Mouse (Mus musculus) monocyte, adult 5-6 weeks (primary cell): ENCODE measurements around the gene Palm3. TPM values are rescaled to one million over a fixed set of nuclear protein-coding genes. Genes with fewer than 3 reads are reported as not detected.

ENCODE experiments used
- ATAC-seq: fragments of 153-309, 156-312 bp; replicated peaks from 2 replicates; pipeline ENCODE4 v1.8.0; 2017; ENCODE audit warnings: mild to moderate bottlenecking; ENCODE audit not compliant: low TSS enrichment, insufficient number of reproducible peaks, severe bottlenecking, poor library complexity, low FRiP score
- total RNA-seq: library from RNA; stranded (forward); fragments of 200-1000, 200-491, 200-594 nt; gene quantifications from 3 replicates; pipeline ENCODE4 v1.2.3, GENCODE M21; 2017

Gene Palm3
- total RNA-seq, 1 experiment from 2014 or later, result 0.95 TPM

- no peak for ATAC-seq
Measured at GRCm38 (mm10) chr8:84053229-84053628, 32.0 kb downstream of the Palm3 start.

- no peak for ATAC-seq
Measured at GRCm38 (mm10) chr8:84057827-84058226, 36.6 kb downstream of the Palm3 start.

GRCm38 (mm10) chr8:84059226-84059625 lies 38.0 kb downstream of the Palm3 start:
- no peak for ATAC-seq

- no peak for ATAC-seq
Measured at GRCm38 (mm10) chr8:84060245-84060644, 39.0 kb downstream of the Palm3 start.

- ATAC-seq, result no peak
Measured at GRCm38 (mm10) chr8:84063861-84064610, 42.8 kb downstream of the Palm3 start.

- ATAC-seq, result no peak
Measured at GRCm38 (mm10) chr8:84065037-84065436, 43.8 kb downstream of the Palm3 start, which contains the start of gene Gm10643. Gene Gm10643, minus strand, starts transcription at chr8:84065137.

GRCm38 (mm10) chr8:84065457-84066072 lies 44.3 kb downstream of the Palm3 start:
- no peak for ATAC-seq

- ATAC-seq, result peak; percentile 90
Measured at GRCm38 (mm10) chr8:84066291-84066930, 45.1 kb downstream of the Palm3 start, which contains the start of gene Rfx1. Gene Rfx1, plus strand, starts transcription at chr8:84066834.

GRCm38 (mm10) chr8:84067047-84067573 lies 45.8 kb downstream of the Palm3 start:
- peak; percentile 42 for ATAC-seq

GRCm38 (mm10) chr8:84067911-84068310 lies 46.6 kb downstream of the Palm3 start:
- ATAC-seq, result no peak

GRCm38 (mm10) chr8:84068316-84069035 lies 47.2 kb downstream of the Palm3 start:
- ATAC-seq, result no peak

- no peak for ATAC-seq
Measured at GRCm38 (mm10) chr8:84069169-84069568, 47.9 kb downstream of the Palm3 start.

- no peak for ATAC-seq
Measured at GRCm38 (mm10) chr8:84069750-84070149, 48.5 kb downstream of the Palm3 start.

- ATAC-seq, result no peak
Measured at GRCm38 (mm10) chr8:84070241-84070640, 49.0 kb downstream of the Palm3 start.

GRCm38 (mm10) chr8:84070667-84071066 lies 49.4 kb downstream of the Palm3 start:
- no peak for ATAC-seq

- ATAC-seq, result no peak
Measured at GRCm38 (mm10) chr8:84071921-84072320, 50.6 kb downstream of the Palm3 start.

GRCm38 (mm10) chr8:84072321-84072720 lies 51.0 kb downstream of the Palm3 start:
- no peak for ATAC-seq

GRCm38 (mm10) chr8:84073230-84073976 lies 52.1 kb downstream of the Palm3 start:
- ATAC-seq, result no peak
